Mouse (Mus musculus) brain, adult 2 months (tissue): ENCODE measurements at regions not wholly inside any gene's neighbourhood (a gene's known extent, or its start where the extent isn't known, plus 50 kb on each side); places are given as distances from the start of the nearest gene placed in this dataset.

Experiments used
- DNase-seq: peaks from one replicate; pipeline ENCODE4 v3.0.0; 2011; ENCODE audit warnings: low read depth, low spot score

- DNase-seq: no peak
Observed at GRCm38 (mm10) chr4:37566226-37566625, 614.7 kb upstream of the Lingo2 start.

DNA sequence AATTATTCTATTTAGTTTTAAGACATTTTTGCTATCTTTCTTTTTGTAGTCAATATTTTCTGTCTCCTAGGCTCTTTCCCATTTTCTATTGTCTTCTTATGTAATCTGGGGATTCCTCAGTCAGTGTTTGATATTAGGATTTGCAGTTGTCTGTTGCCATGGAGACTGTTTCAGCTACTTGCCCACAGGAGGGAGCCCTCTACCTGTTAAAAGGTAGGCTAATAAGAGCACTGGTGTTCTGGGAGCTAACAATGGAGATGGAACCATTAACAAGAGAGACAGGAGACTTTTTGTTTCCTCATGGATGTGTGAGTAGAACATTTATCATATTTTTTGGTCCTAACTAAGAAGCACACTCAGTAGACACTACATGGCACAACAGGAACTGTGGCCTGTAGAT lies 608.7 kb upstream of the Lingo2 start:
- DNase-seq: peak; percentile 67

DNA sequence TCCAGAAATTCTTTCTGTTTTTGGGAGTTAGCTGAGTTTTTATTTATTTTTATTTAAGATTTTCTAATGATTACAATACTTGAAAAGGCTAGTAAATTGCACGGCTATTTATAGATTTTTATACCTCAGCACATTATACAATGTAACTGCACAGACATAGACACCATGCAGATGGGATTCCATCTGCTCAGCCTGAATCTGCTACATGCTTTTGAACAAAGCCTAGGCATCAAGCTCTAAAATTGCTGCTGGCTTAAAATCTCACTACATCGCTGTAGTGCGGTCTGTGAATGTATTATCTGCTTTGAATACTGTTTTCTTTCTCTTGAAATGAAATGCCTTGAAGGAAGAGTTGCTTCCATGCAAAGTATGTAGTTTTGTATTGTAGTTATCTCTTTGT lies 594.5 kb upstream of the Lingo2 start:
- DNase-seq: peak; percentile 84

DNA sequence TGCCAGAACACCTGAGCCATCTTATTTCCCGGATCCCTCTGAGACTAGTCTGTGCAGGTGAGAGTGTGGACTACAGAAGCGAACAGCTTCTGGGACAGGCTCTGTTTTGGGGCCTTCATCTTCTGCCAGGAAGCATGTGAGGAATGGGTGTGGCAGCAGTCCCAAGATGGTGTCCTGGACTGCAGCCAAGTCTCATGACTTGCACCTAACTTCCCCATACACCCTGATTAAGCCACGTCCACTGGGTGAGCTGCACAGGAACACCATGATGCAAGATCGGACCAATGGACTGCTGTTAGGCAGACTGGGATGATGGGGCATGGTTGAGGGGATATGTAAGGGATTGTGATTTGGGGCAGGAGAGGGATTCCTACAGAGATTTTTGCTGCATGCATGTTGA lies 556.2 kb upstream of the Lingo2 start:
- DNase-seq: no peak
